Mouse (Mus musculus): ENCODE measurements around the gene Rtl1. TPM values are rescaled to one million over a fixed set of nuclear protein-coding genes. Genes with fewer than 3 reads are reported as not detected.

Rtl1 gene
- polyA plus RNA-seq (2012; rRNA removed; ENCODE audit: low replicate concordance) = 0.06 TPM in 1 of 2 replicates, not detected in the other

DNA sequence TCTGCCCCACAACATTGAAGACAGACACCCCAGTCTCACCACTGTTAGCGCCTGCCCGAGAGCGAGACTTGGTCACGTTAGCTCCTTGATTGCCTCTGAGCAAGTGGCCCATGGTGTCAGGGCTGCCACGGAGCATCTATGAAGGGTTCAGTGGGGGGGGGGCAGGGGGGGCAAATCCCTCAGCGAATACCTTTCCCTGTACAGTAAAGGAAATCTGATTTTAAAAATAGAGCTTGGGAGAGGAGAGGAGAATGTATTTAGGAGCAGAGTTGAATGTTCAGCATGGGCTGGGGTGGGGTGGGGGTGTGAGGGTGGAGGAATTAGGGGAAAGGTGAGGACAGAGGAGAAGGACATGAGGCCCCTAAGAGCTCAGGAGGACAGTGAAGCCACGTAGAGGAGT is at the start of gene Rtl1:
Rtl1 (minus strand) TSS at position 101 of the 400 bp plus-strand sequence.

Other genes with a start within 250 kb of the Rtl1 start
- gene Dlk1, start 147.5 kb downstream of the Rtl1 start, polyA plus RNA-seq (2012; rRNA removed; ENCODE audit: low replicate concordance) = 4.0 and 4.4 TPM in 2 replicates